Mouse (Mus musculus): ENCODE measurements at regions not wholly inside any gene's neighbourhood (a gene's known extent, or its start where the extent isn't known, plus 50 kb on each side); places are given as distances from the start of the nearest gene placed in this dataset.
A peak's percentile ranks its signal among the peaks of the same experiment; 100 is the strongest.

DNA sequence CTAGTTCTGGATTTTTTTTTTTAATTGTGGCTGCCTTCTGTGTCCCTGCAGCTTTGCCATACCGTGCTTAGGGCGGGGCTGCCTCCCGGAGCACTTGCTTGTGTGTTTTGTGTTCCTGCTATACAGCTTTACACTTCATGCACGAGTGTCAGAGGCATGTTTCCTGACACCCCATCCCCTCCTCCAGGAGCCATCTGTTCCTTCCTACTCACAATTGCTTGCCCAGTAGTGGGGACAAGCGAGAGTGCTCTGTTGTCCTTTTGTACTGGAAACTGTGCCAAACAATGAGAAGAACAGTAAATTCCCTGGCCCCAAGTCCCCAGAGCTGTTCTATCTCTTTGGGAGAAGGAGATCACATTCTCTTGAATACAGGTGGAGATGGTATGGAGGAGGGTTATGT is 53.5 kb downstream of the Csf2 start:
- DNase-seq: peak; percentile 7

DNA sequence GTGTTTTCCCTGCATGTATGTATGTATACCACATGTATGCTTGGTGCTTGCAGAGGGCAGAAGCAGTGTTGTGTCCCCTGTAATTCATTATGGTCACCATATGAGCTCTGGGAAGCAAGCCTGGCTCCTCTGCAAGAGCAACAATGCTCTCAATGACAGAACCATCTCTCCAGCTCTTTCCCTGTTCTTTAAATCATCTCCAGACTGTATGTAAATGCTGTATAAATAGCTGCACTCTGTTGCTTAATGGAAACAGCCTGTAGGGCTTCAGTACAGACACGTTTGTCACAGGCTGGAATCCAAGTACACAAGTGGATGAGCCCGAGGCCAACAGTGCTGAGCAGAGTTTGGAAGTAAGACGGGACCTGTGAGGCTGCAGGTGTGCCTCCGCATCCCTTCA is 54.7 kb downstream of the Csf2 start:
- no peak for DNase-seq

DNA sequence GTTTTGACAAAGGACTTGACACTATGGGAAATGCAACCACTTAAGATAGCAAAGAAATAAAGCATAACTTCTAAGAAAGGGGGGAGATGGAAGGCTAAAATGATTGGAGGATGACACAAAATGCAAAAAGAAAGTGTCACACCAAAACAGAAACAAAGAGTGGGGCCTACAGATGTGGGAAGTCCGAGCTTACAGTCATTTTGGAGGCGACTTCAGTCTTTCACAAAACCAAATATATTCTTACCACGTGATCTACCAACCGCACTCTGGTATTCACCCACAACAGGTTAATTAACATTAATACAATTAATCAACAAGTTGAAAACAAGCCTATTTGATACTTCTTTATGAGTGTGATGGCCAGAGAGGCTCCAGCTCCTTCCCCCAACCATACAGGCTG is 57.2 kb downstream of the Csf2 start:
- DNase-seq: no peak

DNA sequence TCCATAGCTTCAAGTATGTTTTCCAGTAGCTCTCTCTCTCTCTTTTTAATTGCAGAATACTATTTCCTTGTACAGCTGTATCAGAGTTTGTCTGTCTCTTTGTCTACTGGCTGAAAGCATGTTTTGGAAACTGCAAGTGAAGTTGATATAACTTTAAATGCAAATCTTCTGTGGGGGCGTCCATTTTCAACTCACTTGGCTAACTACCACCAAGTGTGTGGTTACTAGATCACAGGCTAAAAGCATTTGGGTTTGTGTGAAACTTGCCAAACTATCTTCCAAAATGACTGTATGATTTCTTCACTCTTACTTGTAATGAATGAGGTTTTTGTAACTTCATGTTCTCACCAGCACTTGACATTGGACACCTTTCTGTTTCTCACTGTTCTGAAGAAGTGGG is 61.6 kb downstream of the Csf2 start:
- DNase-seq: no peak

DNA sequence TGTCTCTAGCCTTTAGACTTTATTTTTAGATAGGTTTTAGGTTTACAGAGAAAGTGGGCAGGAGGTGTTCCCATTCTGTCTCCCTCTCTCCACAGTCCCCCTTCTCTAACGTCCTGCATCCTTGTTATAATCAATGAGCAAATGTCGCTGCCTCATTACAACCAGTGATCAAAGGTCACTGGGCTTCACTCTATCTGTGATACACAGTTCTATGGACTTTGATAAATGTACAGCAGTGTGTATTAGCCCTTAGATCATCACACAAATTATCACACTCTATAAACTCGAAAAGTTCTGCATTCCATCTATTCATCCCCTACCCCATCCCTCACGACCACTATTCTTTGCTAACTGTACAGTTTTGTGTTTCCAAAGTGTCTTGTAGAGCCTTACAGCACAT is 62.1 kb downstream of the Csf2 start:
- no peak for DNase-seq

DNA sequence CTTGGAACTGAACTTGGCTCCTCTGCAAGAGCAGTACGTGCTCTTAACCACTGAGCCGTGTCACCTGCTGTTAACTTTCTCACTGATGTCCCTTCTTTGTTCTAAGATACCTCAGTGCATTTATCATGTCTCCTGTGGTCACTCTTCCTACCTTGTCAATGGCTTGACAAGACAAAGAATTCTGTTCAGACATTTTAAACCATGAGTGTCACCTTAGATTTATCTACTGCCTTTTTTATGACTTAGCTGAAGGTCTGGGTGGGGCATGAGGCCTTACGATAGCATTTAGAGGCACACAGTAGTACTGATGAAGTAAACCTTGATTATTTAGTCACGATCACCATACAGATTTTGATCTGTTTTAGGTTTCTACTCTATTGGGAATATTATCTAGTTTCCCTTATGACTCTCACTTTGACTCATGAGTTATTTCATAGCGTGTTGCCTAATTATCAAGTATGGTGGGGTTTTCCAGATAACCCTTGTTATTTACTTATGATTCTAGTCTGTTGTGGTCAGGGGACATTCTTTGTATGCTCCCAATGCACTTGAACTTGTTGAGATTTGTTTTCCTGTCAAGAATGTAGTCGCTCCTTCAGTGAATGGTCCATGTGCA is 63.6 kb downstream of the Csf2 start:
- no peak for DNase-seq

DNA sequence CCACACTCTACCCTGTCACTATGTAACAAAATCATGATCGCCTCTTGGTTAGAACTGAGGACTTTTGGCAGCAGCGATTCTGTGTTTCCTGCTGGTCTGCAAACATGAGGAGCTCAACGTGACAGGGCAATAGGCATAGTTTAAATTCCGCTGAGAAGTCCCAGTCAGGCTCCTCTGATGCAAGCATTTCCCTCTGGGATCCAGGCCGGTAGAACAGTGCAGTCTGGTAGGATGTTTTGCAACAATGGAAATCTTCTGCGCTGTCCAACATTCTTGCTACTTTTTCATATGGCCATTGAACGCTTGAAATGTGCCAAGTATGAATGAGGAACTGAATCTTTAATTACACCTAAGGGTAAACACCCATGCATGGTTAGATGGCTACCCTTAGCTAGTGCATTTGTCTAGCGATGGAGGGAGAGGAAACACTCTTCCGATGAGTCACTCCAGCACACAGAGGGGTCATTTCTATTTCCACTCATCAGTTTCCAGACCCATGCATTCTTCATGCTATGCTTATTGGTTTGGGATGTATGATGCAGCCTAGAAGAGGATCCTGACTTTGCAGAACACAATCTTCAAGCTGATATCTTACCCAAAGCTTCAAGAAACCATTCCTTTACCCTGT is 67.7 kb downstream of the Csf2 start:
- no peak for DNase-seq

Measured in right cerebral cortex, postnatal 25 days (tissue).